Mouse (Mus musculus) liver, postnatal 0 days (tissue): ENCODE measurements around the gene Epas1. TPM values are rescaled to one million over a fixed set of nuclear protein-coding genes. Genes with fewer than 3 reads are reported as not detected.

Experiments used
- ATAC-seq: fragments of 200-750 bp; cut with Nextera tagmentation; 2 replicates; pipeline ENCODE4 v1.8.0; 2017; ENCODE audit warnings: mild to moderate bottlenecking, moderate library complexity
- DNase-seq: peaks from one replicate; pipeline ENCODE4 v3.0.0-alpha.2; 2016
- H3K27ac ChIP-seq: fragments of 300-500 bp; sonication (generic); 2 replicates; pipeline ENCODE4 v1.5.1; 2014; ENCODE audit warnings: antibody characterized with exemption, moderate library complexity, mild to moderate bottlenecking, low read depth
- H3K27me3 ChIP-seq: fragments of 300-500 bp; sonication (generic); 2 replicates; pipeline ENCODE4 v1.6.1; 2014; ENCODE audit warnings: low read length, control low read depth, mixed read lengths; ENCODE audit not compliant: insufficient read depth
- H3K36me3 ChIP-seq: fragments of 300-500 bp; sonication (generic); replicated peaks from 2 replicates; pipeline ENCODE4 v1.6.1; 2014; ENCODE audit warnings: mild to moderate bottlenecking, control low read depth, low read length, moderate library complexity, mixed read lengths; ENCODE audit not compliant: insufficient read depth
- H3K4me1 ChIP-seq: fragments of 300-500 bp; sonication (generic); 2 replicates; pipeline ENCODE4 v1.6.1; 2014; ENCODE audit warnings: antibody characterized with exemption, mild to moderate bottlenecking, control low read depth; ENCODE audit not compliant: insufficient read depth
- H3K4me2 ChIP-seq: fragments of 300-500 bp; sonication (generic); 2 replicates; pipeline ENCODE4 v1.6.1; 2014; ENCODE audit warnings: low read depth, mild to moderate bottlenecking, low read length, moderate library complexity, mixed read lengths
- H3K4me3 ChIP-seq: fragments of 300-500 bp; sonication (generic); 2 replicates; pipeline ENCODE4 v1.5.1; 2014; ENCODE audit warnings: low read depth, low read length
- H3K9ac ChIP-seq: fragments of 300-500 bp; sonication (generic); replicated peaks from 2 replicates; pipeline ENCODE4 v1.6.1; 2014; ENCODE audit warnings: mild to moderate bottlenecking, moderate library complexity
- H3K9me3 ChIP-seq: fragments of 300-500 bp; sonication (generic); 2 replicates; pipeline ENCODE4 v1.6.1; 2016; ENCODE audit warnings: mild to moderate bottlenecking, control low read depth, low read length, mixed read lengths
- CTCF ChIP-seq: sonication (generic); IDR thresholded peaks from 2 replicates; pipeline ENCODE4 v1.5.1; 2016; ENCODE audit warnings: antibody characterized with exemption, low read depth
- EP300 ChIP-seq: IDR thresholded peaks from 2 replicates; pipeline ENCODE4 v1.6.1; 2016; ENCODE audit warnings: antibody characterized with exemption, low read depth, mild to moderate bottlenecking
- WGBS: fragments of 180-500 bp; shearing (Covaris S2); extraction: QIAGEN DNeasy Blood & Tissue Kit; methylation state at CpG from one replicate; pipeline ENCODE4 v1.1.7; 2014; ENCODE audit not compliant: insufficient replicate concordance; 5-methylcytosine and 5-hydroxymethylcytosine counted together
- polyA plus RNA-seq: library from polyadenylated mRNA; unstranded; fragments of >200 nt; fragmentation: Nextera tagmentation; extraction: Ambion mirVana; gene quantifications from 2 replicates; pipeline ENCODE4 v1.2.1, GENCODE M21; 2015

Epas1 gene
- polyA plus RNA-seq, 1 experiment from 2014 or later: 8.2 TPM

- no peak overlapping the region for H3K4me2 ChIP-seq
- no peak for TF ChIP-seq CTCF
Observed at GRCm38 (mm10) chr17:86876940-86877339, 123.4 kb downstream of the Epas1 start.

GRCm38 (mm10) chr17:86877747-86878146 lies 124.2 kb downstream of the Epas1 start:
- H3K4me3 ChIP-seq: no peak overlapping the region
- H3K36me3 ChIP-seq: no peaks in the 10 kb centered on the region
- H3K27me3 ChIP-seq: no peaks in the 10 kb centered on the region
- H3K4me2 ChIP-seq: no peak overlapping the region
- no peaks in the 10 kb centered on the region for H3K4me1 ChIP-seq
- H3K27ac ChIP-seq: no peak overlapping the region
- TF ChIP-seq CTCF: no peak
- H3K9ac ChIP-seq: no peak overlapping the region
- no peaks in the 10 kb centered on the region for H3K9me3 ChIP-seq
- DNase-seq (no peak), ATAC-seq (no peak)
- WGBS: 65% methylated on average over 2 of the region's 2 CpGs

More at GRCm38 (mm10) chr17:86876940-86877339, 123.4 kb downstream of the Epas1 start:
- Histone ChIP-seq H3K27me3 (no peaks in the 10 kb centered on the region), H3K36me3 (no peaks in the 10 kb centered on the region), H3K9me3 (no peaks in the 10 kb centered on the region), H3K9ac (no peak overlapping the region), H3K27ac (no peak overlapping the region), H3K4me3 (no peak overlapping the region), H3K4me1 (peaks cover 4% of the 10 kb centered on the region; the same call in 1 of the 2 replicates)
- DNase-seq (no peak), ATAC-seq (no peak)
- WGBS: 65% methylated on average over 9 of the region's 9 CpGs

- H3K9me3 ChIP-seq: no peaks in the 10 kb centered on the region
- no peak overlapping the region for H3K9ac ChIP-seq
- no peak for TF ChIP-seq CTCF
- TF ChIP-seq EP300: no peak
- H3K36me3 ChIP-seq: no peaks in the 10 kb centered on the region
- H3K4me2 ChIP-seq: no peak overlapping the region
- DNase-seq (no peak), ATAC-seq (no peak)
- no peaks in the 10 kb centered on the region for H3K4me1 ChIP-seq
- no peak overlapping the region for H3K27ac ChIP-seq
- H3K27me3 ChIP-seq: no peaks in the 10 kb centered on the region
- 82% methylated on average over 10 of the region's 10 CpGs for WGBS
- H3K4me3 ChIP-seq: no peak overlapping the region
Observed at GRCm38 (mm10) chr17:86880056-86880455, 126.6 kb downstream of the Epas1 start.

- no peaks in the 10 kb centered on the region for H3K9me3 ChIP-seq
- TF ChIP-seq CTCF: no peak
- no peaks in the 10 kb centered on the region for H3K4me1 ChIP-seq
- H3K36me3 ChIP-seq: no peaks in the 10 kb centered on the region
- no peaks in the 10 kb centered on the region for H3K27me3 ChIP-seq
- no peak overlapping the region for H3K9ac ChIP-seq
- no peak overlapping the region for H3K4me3 ChIP-seq
- H3K27ac ChIP-seq: no peak overlapping the region
- 59% methylated on average over 4 of the region's 4 CpGs for WGBS
- DNase-seq (no peak), ATAC-seq (no peak)
- no peak overlapping the region for H3K4me2 ChIP-seq
Observed at GRCm38 (mm10) chr17:86880461-86881044, 127.1 kb downstream of the Epas1 start.

Other genes starting within 250 kb of the Epas1 start
- gene Gm10309, start 248.5 kb upstream of the Epas1 start, polyA plus RNA-seq: 0.05 TPM in 1 of 2 replicates, not detected in the other
- gene Tmem247, start 163.6 kb downstream of the Epas1 start, polyA plus RNA-seq: not detected in 2 replicates
- not detected in 2 replicates for gene Atp6v1e2, start 194.2 kb downstream of the Epas1 start, polyA plus RNA-seq
- 1.5 and 1.6 TPM in 2 replicates for gene Rhoq, start 209.4 kb downstream of the Epas1 start, polyA plus RNA-seq